Mouse (Mus musculus) brain, embryonic 14.5 days (tissue): ENCODE measurements around the gene Gm11027.

ENCODE experiments used
- CTCF ChIP-seq: fragments of 200-500 bp; IDR thresholded peaks from 2 replicates; pipeline ENCODE4 v1.5.1; 2012; ENCODE audit warnings: inconsistent platforms, mild to moderate bottlenecking, moderate library complexity, borderline replicate concordance; ENCODE audit not compliant: insufficient read depth, insufficient read length; ENCODE audit errors: extremely low read depth
- POLR2A ChIP-seq: fragments of 200-500 bp; IDR thresholded peaks from 2 replicates; pipeline ENCODE4 v1.6.1; 2012; ENCODE audit warnings: mild to moderate bottlenecking, inconsistent platforms, borderline replicate concordance; ENCODE audit not compliant: poor library complexity, insufficient read depth, insufficient read length, severe bottlenecking; ENCODE audit errors: extremely low read depth

GRCm38 (mm10) chr12:116278541-116278940 is 3.4 kb downstream of the Gm11027 start:
- no peak for TF ChIP-seq CTCF
- TF ChIP-seq POLR2A: no peak
